Mouse (Mus musculus) cerebellum, adult 8-10 months (tissue): ENCODE data around the gene Rufy4.

ENCODE experiments used
- DNase-seq: peaks from one replicate; pipeline ENCODE4 v3.0.0; 2022

Rufy4 gene

GRCm38 (mm10) chr1:74107931-74108618 is 17.3 kb upstream of the Rufy4 start:
- DNase-seq = no peak

GRCm38 (mm10) chr1:74109670-74110069 is 15.7 kb upstream of the Rufy4 start:
- no peak for DNase-seq

- no peak for DNase-seq
Observed at GRCm38 (mm10) chr1:74110932-74111695, 14.2 kb upstream of the Rufy4 start.

GRCm38 (mm10) chr1:74111696-74112030 is 13.7 kb upstream of the Rufy4 start:
- DNase-seq = no peak

- no peak for DNase-seq
Observed at GRCm38 (mm10) chr1:74113071-74113470, 12.3 kb upstream of the Rufy4 start.

- DNase-seq = no peak
Observed at GRCm38 (mm10) chr1:74117876-74118275, 7.5 kb upstream of the Rufy4 start.

GRCm38 (mm10) chr1:74119115-74119514 is 6.2 kb upstream of the Rufy4 start:
- DNase-seq = no peak

GRCm38 (mm10) chr1:74121138-74121537 is 4.2 kb upstream of the Rufy4 start:
- DNase-seq = no peak

- DNase-seq = no peak
Observed at GRCm38 (mm10) chr1:74121821-74122576, 3.3 kb upstream of the Rufy4 start.

GRCm38 (mm10) chr1:74123215-74123614 is 2.1 kb upstream of the Rufy4 start:
- no peak for DNase-seq

- DNase-seq = no peak
Observed at GRCm38 (mm10) chr1:74124021-74124981, 1.0 kb upstream of the Rufy4 start, which contains the start of gene Tns1. Gene Tns1 (minus strand): TSS chr1:74124449.

- DNase-seq = no peak
Observed at GRCm38 (mm10) chr1:74130883-74131659, 5.7 kb downstream of the Rufy4 start.

- DNase-seq = no peak
Observed at GRCm38 (mm10) chr1:74132011-74132410, 6.7 kb downstream of the Rufy4 start.

GRCm38 (mm10) chr1:74133954-74134353 is 8.6 kb downstream of the Rufy4 start:
- DNase-seq = no peak

GRCm38 (mm10) chr1:74135326-74135950 is 10.1 kb downstream of the Rufy4 start:
- no peak for DNase-seq

- DNase-seq = no peak
Observed at GRCm38 (mm10) chr1:74139415-74139814, 14.1 kb downstream of the Rufy4 start.

- DNase-seq = no peak
Observed at GRCm38 (mm10) chr1:74141781-74142180, 16.4 kb downstream of the Rufy4 start.

GRCm38 (mm10) chr1:74149106-74149885 is 24.0 kb downstream of the Rufy4 start:
- DNase-seq = no peak

- DNase-seq = no peak
Observed at GRCm38 (mm10) chr1:74150101-74150500, 24.8 kb downstream of the Rufy4 start.

- DNase-seq = no peak
Observed at GRCm38 (mm10) chr1:74151091-74151490, 25.8 kb downstream of the Rufy4 start.
